Comparison of ENCODE assay signal across 8 mouse cellular contexts in the genomic region with DNA sequence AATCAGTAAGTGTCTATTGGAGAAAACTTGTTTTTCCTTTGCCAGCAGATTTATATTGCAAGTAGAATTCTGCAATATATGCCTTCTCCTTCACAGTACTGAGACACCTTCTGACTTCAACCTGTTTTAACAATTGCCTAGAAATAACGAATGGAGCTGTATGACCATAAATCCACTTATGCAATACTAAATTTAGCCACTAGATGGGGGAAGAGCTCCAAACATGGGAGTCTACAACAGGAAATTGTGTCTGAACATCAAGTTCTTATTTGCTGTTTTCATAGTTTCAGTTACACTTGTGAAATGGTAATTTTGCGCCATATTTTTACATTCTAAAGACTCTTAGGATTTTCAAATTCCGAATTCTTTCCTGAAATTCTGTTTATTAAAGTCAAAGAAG. TPM values are rescaled to one million over a fixed set of nuclear protein-coding genes. Genes with fewer than 3 reads are reported as not detected.
DNase-seq lines count a peak whose midpoint lies in the region; ATAC-seq and TF ChIP-seq lines count a peak whose summit lies in the region.

No protein-coding gene starts in this region.

- 0 out of 2 replicates have a peak, but pooled peaks cover 2% of the 10 kb centered on the region for H3K4me1 ChIP-seq in forebrain, embryonic 16.5 days (replicated peaks; ENCODE audit: control insufficient read depth, insufficient read depth, low read length)
- 0 out of 2 replicates have a peak, but pooled peaks cover 3% of the 10 kb centered on the region for H3K4me1 ChIP-seq in midbrain, embryonic 15.5 days

- H3K27ac ChIP-seq in left cerebral cortex, adult 2 months, result no peak overlapping the region
- no peak overlapping the region for H3K27ac ChIP-seq in forebrain, embryonic 16.5 days (ENCODE audit: low read length)
- H3K27ac ChIP-seq in midbrain, embryonic 15.5 days, result no peak overlapping the region

- ATAC-seq in cerebellum, adult (ENCODE audit: insufficient number of reproducible peaks, low FRiP score, low TSS enrichment), result peak; percentile 66
- peak; percentile 85 for ATAC-seq in forebrain, embryonic 16.5 days
- ATAC-seq in midbrain, embryonic 15.5 days (replicated peaks), result peak; percentile 78

- 2% methylated on average over 3 of the region's 3 CpGs for WGBS in forebrain, embryonic 16.5 days
- 2% methylated on average over 3 of the region's 3 CpGs for WGBS in midbrain, embryonic 15.5 days

- H3K9me3 ChIP-seq in forebrain, embryonic 16.5 days (ENCODE audit: control insufficient read depth, low read length), result no peaks in the 10 kb centered on the region
- no peaks in the 10 kb centered on the region for H3K9me3 ChIP-seq in midbrain, embryonic 15.5 days

- intact Hi-C loops in left cerebral cortex, adult 2 months (cut with DNase I), result no loop called here
- intact Hi-C loops in left cerebral cortex, postnatal 4 days (cut with DNase I), result no loop called here

- H3K4me2 ChIP-seq in forebrain, embryonic 16.5 days (ENCODE audit: low read length), result no peak overlapping the region
- H3K4me2 ChIP-seq in midbrain, embryonic 15.5 days, result no peak overlapping the region

- H3K4me3 ChIP-seq in left cerebral cortex, adult 2 months, result no peak overlapping the region
- H3K4me3 ChIP-seq in forebrain, embryonic 16.5 days (replicated peaks; ENCODE audit: low read length), result no peak overlapping the region
- H3K4me3 ChIP-seq in midbrain, embryonic 15.5 days, result no peak overlapping the region

- H3K9ac ChIP-seq in forebrain, embryonic 16.5 days (replicated peaks; ENCODE audit: low read depth, low read length), result no peak overlapping the region
- no peak overlapping the region for H3K9ac ChIP-seq in midbrain, embryonic 15.5 days

- no peaks in the 10 kb centered on the region for H3K27me3 ChIP-seq in forebrain, embryonic 16.5 days (replicated peaks; ENCODE audit: control insufficient read depth, insufficient read depth, low read length)
- H3K27me3 ChIP-seq in midbrain, embryonic 15.5 days (replicated peaks), result no peaks in the 10 kb centered on the region

- no peaks in the 10 kb centered on the region for H3K36me3 ChIP-seq in forebrain, embryonic 16.5 days (ENCODE audit: control insufficient read depth, insufficient read depth)
- no peaks in the 10 kb centered on the region for H3K36me3 ChIP-seq in midbrain, embryonic 15.5 days (replicated peaks)

- TF ChIP-seq CTCF in left cerebral cortex, adult 2 months (IDR thresholded peaks at IDR 0.05), result peak; percentile 98

- DNase-seq in cerebellum, postnatal 36 days, result no peak
- DNase-seq in left cerebral cortex, adult 2 months (ENCODE audit: extremely low spot score in 1 of 2, low spot score in 2 of 2), result no peak
- DNase-seq in left cerebral cortex, postnatal 4 days, result no peak
- peak; percentile 74 for DNase-seq in ZHBTc4 (ENCODE audit: low read depth, low spot score)
- DNase-seq in natural killer cell, adult 2 months (ENCODE audit: low spot score in 2 of 2), result no peak

RNA-seq across cellular contexts. Expression of a gene that starts 6.2 kb away (rescaled TPM):
- 10 to 100 TPM; 17.9 to 19.2 TPM for total RNA-seq in left cerebral cortex, adult 2 months (2021)
- 10 to 100 TPM; 29.3 to 30.0 TPM for total RNA-seq in left cerebral cortex, postnatal 4 days (2021)
- polyA plus RNA-seq in forebrain, embryonic 16.5 days (2015; fragmentation: Nextera tagmentation; extraction: Ambion mirVana), result 41.9 and 42.7 TPM in 2 replicates
- 49.9 and 52.4 TPM in 2 replicates for polyA plus RNA-seq in midbrain, embryonic 15.5 days (2015; fragmentation: Nextera tagmentation; extraction: Ambion mirVana)
